Mouse (Mus musculus): Measurements from ENCODE around the gene Terf2. TPM values are rescaled to one million over a fixed set of nuclear protein-coding genes. Genes with fewer than 3 reads are reported as not detected.
"Not testable (repeated sequence)": the region's sequence is repeated elsewhere in the genome, so short reads cannot be mapped to it uniquely, and the experiment has no call there.

Gene Terf2
- polyA plus RNA-seq, 1 experiment from 2014 or later, result 15.1 TPM

DNA sequence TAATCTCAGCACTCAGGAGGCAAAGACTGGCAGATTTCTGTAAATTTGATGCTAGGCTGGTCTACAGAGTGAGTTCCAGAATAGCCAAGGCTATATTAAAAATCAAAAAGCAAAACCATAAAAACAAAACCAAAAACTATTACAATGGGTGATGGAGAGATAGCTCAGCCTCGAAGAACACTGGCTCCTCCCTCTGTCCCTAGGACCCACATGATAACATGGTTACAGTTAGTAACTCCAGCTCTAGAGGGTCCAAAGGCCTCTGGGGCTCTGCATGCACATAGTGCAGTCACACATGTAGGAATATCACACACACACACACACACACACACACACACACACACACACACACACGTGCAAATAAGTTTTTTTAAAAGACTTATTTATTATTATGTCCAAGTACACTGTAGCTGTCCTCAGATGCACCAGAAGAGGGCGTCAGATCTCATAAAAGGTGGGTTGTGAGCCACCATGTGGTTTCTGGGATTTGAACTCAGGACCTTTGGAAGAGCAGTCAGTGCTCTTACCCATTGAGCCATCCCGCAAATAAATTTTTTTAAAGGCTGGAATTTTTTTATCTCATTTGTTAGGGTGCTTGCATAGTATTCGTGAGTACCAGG, 13.6 kb upstream of the Terf2 start:
- WGBS, result 84% methylated on average over 5 of the region's 5 CpGs
- Histone ChIP-seq H3K27me3 (replicated peaks; ENCODE audit: control insufficient read depth, insufficient read depth, low read length) (no peaks in the 10 kb centered on the region), H3K4me1 (ENCODE audit: control insufficient read depth, insufficient read depth, low read length) (peaks cover 10% of the 10 kb centered on the region; the same call in 1 of the 2 replicates), H3K36me3 (ENCODE audit: control insufficient read depth, insufficient read depth, low read length) (no peaks in the 10 kb centered on the region), H3K9me3 (ENCODE audit: control insufficient read depth, low read length) (no peaks in the 10 kb centered on the region), H3K9ac (ENCODE audit: low read depth, low read length) (no peak overlapping the region), H3K27ac (replicated peaks; ENCODE audit: low read depth, low read length) (no peak overlapping the region), H3K4me3 (ENCODE audit: low read depth, low read length) (no peak overlapping the region), H3K4me2 (ENCODE audit: low read depth, low read length) (no peak overlapping the region)
- ATAC-seq (ENCODE audit: low read depth), result no peak
- no peak for DNase-seq (ENCODE audit: low spot score)

DNA sequence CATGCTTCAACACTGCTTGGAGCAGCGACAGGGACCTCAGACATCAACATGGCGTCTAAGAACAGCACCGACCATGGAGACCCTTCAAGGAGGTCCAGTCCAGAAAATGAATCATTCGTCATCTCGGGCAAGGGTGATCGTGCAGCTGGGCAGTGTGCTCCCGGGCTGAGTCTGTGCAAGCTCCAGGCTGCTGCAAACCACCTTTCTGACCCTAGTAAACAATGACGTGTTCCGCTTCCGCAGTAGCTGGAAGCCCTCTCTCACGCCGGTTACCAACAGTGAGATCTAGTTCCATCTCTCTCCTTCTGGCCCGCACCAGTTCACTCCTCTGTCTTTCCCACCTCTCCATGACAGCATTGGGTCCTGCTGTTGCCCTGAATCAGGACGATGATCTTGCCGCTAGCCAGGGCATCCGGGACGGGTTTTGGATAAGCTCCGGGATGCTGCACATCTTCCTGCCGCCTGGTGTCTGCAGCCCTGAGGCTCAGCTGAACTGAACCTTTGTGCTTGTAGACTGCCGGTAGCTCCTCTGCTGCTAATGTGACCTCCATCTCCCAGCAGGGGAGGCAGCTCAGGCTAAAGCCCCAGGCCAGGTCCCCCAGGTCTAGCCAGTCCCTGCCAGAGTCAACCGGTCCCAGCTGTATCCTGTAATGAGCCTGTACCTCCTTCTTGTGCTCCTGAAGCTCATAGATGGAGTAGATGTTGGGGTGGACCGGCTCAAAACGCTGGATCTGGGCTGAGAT, 12.8 kb upstream of the Terf2 start:
- H3K36me3 ChIP-seq (ENCODE audit: control insufficient read depth, insufficient read depth, low read length), result no peaks in the 10 kb centered on the region
- H3K27ac ChIP-seq (replicated peaks; ENCODE audit: low read depth, low read length), result no peak overlapping the region
- no peaks in the 10 kb centered on the region for H3K9me3 ChIP-seq (ENCODE audit: control insufficient read depth, low read length)
- H3K4me1 ChIP-seq (ENCODE audit: control insufficient read depth, insufficient read depth, low read length), result peaks cover 3% of the 10 kb centered on the region; the same call in 1 of the 2 replicates
- DNase-seq (ENCODE audit: low spot score) (no peak), ATAC-seq (ENCODE audit: low read depth) (no peak; the same call in 1 of the 2 replicates)
- H3K4me2 ChIP-seq (ENCODE audit: low read depth, low read length), result peak overlapping the region; percentile 31; the same call in 1 of the 2 replicates
- H3K27me3 ChIP-seq (replicated peaks; ENCODE audit: control insufficient read depth, insufficient read depth, low read length), result no peaks in the 10 kb centered on the region
- H3K9ac ChIP-seq (ENCODE audit: low read depth, low read length), result peak overlapping the region; percentile 19; the same call in 1 of the 2 replicates
- no peak overlapping the region for H3K4me3 ChIP-seq (ENCODE audit: low read depth, low read length)
- whole genome bisulfite sequencing, result 59% methylated on average over 23 of the region's 23 CpGs

DNA sequence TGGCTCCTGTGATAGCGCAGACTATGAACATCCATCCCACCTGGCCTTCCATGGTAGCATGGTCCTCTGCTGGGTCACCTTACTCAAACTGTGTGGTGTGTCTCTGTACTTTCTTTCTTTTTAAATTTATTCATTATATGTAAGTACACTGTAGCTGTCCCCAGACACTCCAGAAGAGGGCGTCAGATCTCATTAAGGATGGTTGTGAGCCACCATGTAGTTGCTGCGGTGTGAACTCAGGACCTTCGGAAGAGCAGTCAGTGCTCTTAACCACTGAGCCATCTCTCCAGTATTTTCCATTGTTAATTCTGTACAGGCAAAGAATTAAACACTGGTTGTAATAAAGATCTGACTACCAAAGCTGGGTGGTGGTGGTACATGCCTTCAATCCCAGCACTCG, 11.7 kb upstream of the Terf2 start:
- H3K4me3 ChIP-seq (ENCODE audit: low read depth, low read length); H3K9me3 ChIP-seq (ENCODE audit: control insufficient read depth, low read length); H3K4me1 ChIP-seq (ENCODE audit: control insufficient read depth, insufficient read depth, low read length); H3K27ac ChIP-seq (replicated peaks; ENCODE audit: low read depth, low read length); ATAC-seq (ENCODE audit: low read depth); H3K4me2 ChIP-seq (ENCODE audit: low read depth, low read length); DNase-seq (ENCODE audit: low spot score); H3K27me3 ChIP-seq (replicated peaks; ENCODE audit: control insufficient read depth, insufficient read depth, low read length); H3K36me3 ChIP-seq (ENCODE audit: control insufficient read depth, insufficient read depth, low read length); H3K9ac ChIP-seq (ENCODE audit: low read depth, low read length): not testable (repeated sequence)
- WGBS, result 92% methylated on average over 5 of the region's 5 CpGs

DNA sequence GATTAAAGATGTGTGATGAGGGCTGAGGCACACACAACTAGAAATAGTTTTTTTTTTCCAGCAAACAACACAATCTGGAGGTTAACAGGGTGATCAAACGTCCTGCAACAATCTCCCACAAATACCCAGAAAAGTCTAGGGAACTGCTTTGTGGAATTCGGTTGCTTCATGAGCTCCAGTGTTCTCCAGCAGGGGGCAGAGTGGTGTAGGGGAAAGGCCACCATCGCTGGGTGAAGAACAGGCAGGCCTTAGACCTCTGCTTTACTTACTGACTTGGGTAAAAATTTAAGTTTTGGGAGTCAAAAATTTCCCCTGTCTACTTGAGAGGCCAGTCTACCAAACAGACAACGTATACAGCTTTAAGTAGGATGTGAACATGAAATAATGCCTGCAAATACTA, 8.2 kb upstream of the Terf2 start:
- Histone ChIP-seq H3K27ac (replicated peaks; ENCODE audit: low read depth, low read length) (no peak overlapping the region), H3K4me1 (ENCODE audit: control insufficient read depth, insufficient read depth, low read length) (no peaks in the 10 kb centered on the region; the same call in 1 of the 2 replicates), H3K27me3 (replicated peaks; ENCODE audit: control insufficient read depth, insufficient read depth, low read length) (no peaks in the 10 kb centered on the region), H3K4me2 (ENCODE audit: low read depth, low read length) (no peak overlapping the region), H3K9me3 (ENCODE audit: control insufficient read depth, low read length) (no peaks in the 10 kb centered on the region), H3K36me3 (ENCODE audit: control insufficient read depth, insufficient read depth, low read length) (no peaks in the 10 kb centered on the region), H3K4me3 (ENCODE audit: low read depth, low read length) (no peak overlapping the region), H3K9ac (ENCODE audit: low read depth, low read length) (no peak overlapping the region)
- WGBS, result 13% methylated on average over 4 of the region's 4 CpGs
- peak; percentile 76 for DNase-seq (ENCODE audit: low spot score)
- ATAC-seq (ENCODE audit: low read depth), result peak; percentile 57; the same call in 1 of the 2 replicates

DNA sequence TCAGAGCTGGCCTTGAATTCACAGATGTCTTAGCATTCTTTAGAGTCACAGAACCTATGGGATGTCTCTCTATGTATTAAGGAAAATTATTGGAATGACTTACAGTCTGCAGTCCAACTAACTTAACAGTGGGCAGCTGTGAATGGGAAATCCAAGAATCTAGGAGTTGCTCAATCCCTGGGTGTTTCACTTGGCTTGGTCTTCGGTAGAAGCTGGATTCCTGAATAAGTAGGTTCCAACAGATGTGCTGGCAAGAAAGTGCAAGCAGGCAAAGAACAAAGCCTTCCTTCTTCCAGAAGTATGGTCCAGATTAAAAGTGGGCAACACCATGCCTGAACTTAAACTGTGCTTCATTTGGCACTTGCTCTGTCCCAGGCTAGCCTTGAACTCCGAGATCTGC, 4.3 kb upstream of the Terf2 start:
- 55% methylated on average over 2 of the region's 2 CpGs for WGBS
- H3K27ac ChIP-seq (replicated peaks; ENCODE audit: low read depth, low read length), result no peak overlapping the region
- H3K36me3 ChIP-seq (ENCODE audit: control insufficient read depth, insufficient read depth, low read length), result no peaks in the 10 kb centered on the region
- no peaks in the 10 kb centered on the region for H3K27me3 ChIP-seq (replicated peaks; ENCODE audit: control insufficient read depth, insufficient read depth, low read length)
- no peak overlapping the region for H3K4me3 ChIP-seq (ENCODE audit: low read depth, low read length)
- H3K9me3 ChIP-seq (ENCODE audit: control insufficient read depth, low read length), result no peaks in the 10 kb centered on the region
- H3K9ac ChIP-seq (ENCODE audit: low read depth, low read length), result no peak overlapping the region
- DNase-seq (ENCODE audit: low spot score) (peak; percentile 41), ATAC-seq (ENCODE audit: low read depth) (no peak)
- no peaks in the 10 kb centered on the region for H3K4me1 ChIP-seq (ENCODE audit: control insufficient read depth, insufficient read depth, low read length)
- H3K4me2 ChIP-seq (ENCODE audit: low read depth, low read length), result no peak overlapping the region

GRCm38 (mm10) chr8:107095717-107096365, 506 bp downstream of the Terf2 start:
- peak overlapping the region; percentile 94 for H3K9ac ChIP-seq (ENCODE audit: low read depth, low read length)
- peaks cover 27% of the 10 kb centered on the region for H3K36me3 ChIP-seq (ENCODE audit: control insufficient read depth, insufficient read depth, low read length)
- H3K4me2 ChIP-seq (ENCODE audit: low read depth, low read length), result peak overlapping the region; percentile 74
- ATAC-seq (ENCODE audit: low read depth) (peak; percentile 78), DNase-seq (ENCODE audit: low spot score) (peak; percentile 42)
- peak overlapping the region; percentile 88 for H3K4me3 ChIP-seq (ENCODE audit: low read depth, low read length)
- H3K4me1 ChIP-seq (ENCODE audit: control insufficient read depth, insufficient read depth, low read length), result peaks cover 10% of the 10 kb centered on the region
- WGBS, result under 1% methylated on average over 25 of the region's 53 CpGs
- H3K27ac ChIP-seq (replicated peaks; ENCODE audit: low read depth, low read length), result peak overlapping the region; percentile 93
- H3K9me3 ChIP-seq (ENCODE audit: control insufficient read depth, low read length), result no peaks in the 10 kb centered on the region
- H3K27me3 ChIP-seq (replicated peaks; ENCODE audit: control insufficient read depth, insufficient read depth, low read length), result no peaks in the 10 kb centered on the region

GRCm38 (mm10) chr8:107090531-107090930, 5.8 kb downstream of the Terf2 start:
- Histone ChIP-seq H3K4me2 (ENCODE audit: low read depth, low read length) (no peak overlapping the region), H3K9ac (ENCODE audit: low read depth, low read length) (no peak overlapping the region), H3K27ac (replicated peaks; ENCODE audit: low read depth, low read length) (no peak overlapping the region), H3K4me1 (ENCODE audit: control insufficient read depth, insufficient read depth, low read length) (peaks cover 10% of the 10 kb centered on the region), H3K4me3 (ENCODE audit: low read depth, low read length) (no peak overlapping the region), H3K9me3 (ENCODE audit: control insufficient read depth, low read length) (no peaks in the 10 kb centered on the region), H3K27me3 (replicated peaks; ENCODE audit: control insufficient read depth, insufficient read depth, low read length) (no peaks in the 10 kb centered on the region), H3K36me3 (ENCODE audit: control insufficient read depth, insufficient read depth, low read length) (peaks cover 75% of the 10 kb centered on the region)
- ATAC-seq (ENCODE audit: low read depth) (no peak), DNase-seq (ENCODE audit: low spot score) (no peak)
- WGBS, result 97% methylated on average over 7 of the region's 7 CpGs

DNA sequence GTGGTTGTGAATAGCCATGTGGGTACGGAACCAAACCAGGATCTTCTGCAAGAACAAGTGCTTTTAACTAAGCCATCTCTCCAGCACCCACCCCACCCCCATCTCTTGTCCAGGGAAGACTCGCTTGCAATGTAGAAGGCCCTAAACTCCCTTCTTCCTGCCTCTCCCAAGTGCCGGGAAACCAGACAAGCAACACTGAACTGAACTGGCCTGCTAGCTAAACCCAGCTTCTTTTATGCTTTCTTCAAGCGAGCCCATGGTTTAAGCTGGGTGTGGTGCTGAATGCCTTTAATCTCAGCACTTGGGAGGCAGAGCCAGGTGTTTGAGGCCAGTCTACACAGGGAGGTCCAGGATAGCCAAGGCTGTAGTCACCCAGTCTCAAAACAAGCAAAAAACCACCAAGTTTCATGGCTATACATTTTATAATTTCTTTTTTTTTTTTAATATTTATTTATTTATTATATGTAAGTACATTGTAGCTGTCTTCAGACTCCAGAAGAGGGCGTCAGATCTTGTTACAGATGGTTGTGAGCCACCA, 7.8 kb downstream of the Terf2 start:
- peaks cover 80% of the 10 kb centered on the region for H3K36me3 ChIP-seq (ENCODE audit: control insufficient read depth, insufficient read depth, low read length)
- 92% methylated on average over 5 of the region's 5 CpGs for WGBS

More for the DNA sequence above, 7.8 kb downstream of the Terf2 start:
- no peak overlapping the region for H3K27ac ChIP-seq (replicated peaks; ENCODE audit: low read depth, low read length)
- ATAC-seq (ENCODE audit: low read depth) (no peak), DNase-seq (ENCODE audit: low spot score) (no peak)
- no peak overlapping the region for H3K4me2 ChIP-seq (ENCODE audit: low read depth, low read length)
- H3K4me3 ChIP-seq (ENCODE audit: low read depth, low read length), result no peak overlapping the region
- no peak overlapping the region for H3K9ac ChIP-seq (ENCODE audit: low read depth, low read length)
- H3K9me3 ChIP-seq (ENCODE audit: control insufficient read depth, low read length), result no peaks in the 10 kb centered on the region
- H3K27me3 ChIP-seq (replicated peaks; ENCODE audit: control insufficient read depth, insufficient read depth, low read length), result no peaks in the 10 kb centered on the region
- no peaks in the 10 kb centered on the region for H3K4me1 ChIP-seq (ENCODE audit: control insufficient read depth, insufficient read depth, low read length)

Measured in embryonic facial prominence, embryonic 14.5 days (tissue).